ENCODE assay signal across 28 mouse cellular contexts in genomic region chr8:90574676-90575075, GRCm38 (mm10).
"Had no signal": no experiment of that assay in that cellular context is flagged by ENCODE, and none has a peak within 500 bp of the region (broad histone marks: within the 10 kb centered on the region; RNA-seq: fewer than 3 reads in every experiment).

No protein-coding gene starts in this region.

- DNase-seq: left cerebral cortex, postnatal 4 days; liver; liver, embryonic 13.5 days; liver, postnatal 0 days; lung, adult 2 months; lung, postnatal 10 days; lung, postnatal 14 days; midbrain, embryonic 14.5 days had no signal

- H3K4me1 ChIP-seq: limb, embryonic 10.5 days; limb, embryonic 12.5 days; limb, embryonic 13.5 days; limb, embryonic 15.5 days; liver, embryonic 12.5 days; liver, embryonic 13.5 days; liver, embryonic 15.5 days; megakaryocyte, embryonic 14.5 days; midbrain, embryonic 10.5 days; neural tube, embryonic 12.5 days; neural tube, embryonic 13.5 days had no signal

- ATAC-seq: liver, embryonic 12.5 days; liver, postnatal 0 days; midbrain, embryonic 13.5 days; midbrain, embryonic 15.5 days; midbrain, embryonic 16.5 days had no signal

- H3K27ac ChIP-seq: left cerebral cortex, adult 2 months; limb, embryonic 10.5 days; limb, embryonic 12.5 days; limb, embryonic 13.5 days; limb, embryonic 15.5 days; liver, embryonic 12.5 days; liver, embryonic 13.5 days; liver, embryonic 14.5 days; liver, embryonic 15.5 days; macrophage; midbrain, embryonic 10.5 days; midbrain, embryonic 12.5 days; midbrain, embryonic 13.5 days; midbrain, embryonic 15.5 days; neural tube, embryonic 12.5 days; neural tube, embryonic 13.5 days had no signal

- H3K4me2 ChIP-seq: limb, embryonic 12.5 days; limb, embryonic 13.5 days; limb, embryonic 15.5 days; liver, embryonic 11.5 days; liver, embryonic 12.5 days; liver, embryonic 13.5 days; liver, embryonic 15.5 days; midbrain, embryonic 11.5 days; midbrain, embryonic 12.5 days; midbrain, embryonic 13.5 days; midbrain, embryonic 15.5 days; neural tube, embryonic 12.5 days; neural tube, embryonic 13.5 days had no signal

- H3K9ac ChIP-seq: limb, embryonic 12.5 days; limb, embryonic 13.5 days; limb, embryonic 15.5 days; liver, embryonic 12.5 days; liver, embryonic 13.5 days; liver, embryonic 14.5 days; liver, embryonic 15.5 days; liver, postnatal 0 days; midbrain, embryonic 12.5 days; midbrain, embryonic 13.5 days; midbrain, embryonic 15.5 days; neural tube, embryonic 12.5 days; neural tube, embryonic 13.5 days had no signal

- H3K9me3 ChIP-seq: limb, embryonic 10.5 days; limb, embryonic 12.5 days; limb, embryonic 13.5 days; limb, embryonic 15.5 days; liver, embryonic 13.5 days; liver, embryonic 15.5 days; midbrain, embryonic 10.5 days; midbrain, embryonic 12.5 days; midbrain, embryonic 13.5 days; midbrain, embryonic 15.5 days; neural tube, embryonic 12.5 days; neural tube, embryonic 13.5 days had no signal

- H3K27me3 ChIP-seq: limb, embryonic 12.5 days; limb, embryonic 13.5 days; limb, embryonic 15.5 days; liver, embryonic 12.5 days; liver, embryonic 13.5 days; liver, embryonic 15.5 days; megakaryocyte, embryonic 14.5 days; midbrain, embryonic 12.5 days; midbrain, embryonic 13.5 days; midbrain, embryonic 15.5 days; neural tube, embryonic 12.5 days; neural tube, embryonic 13.5 days had no signal

- H3K4me3 ChIP-seq: left cerebral cortex, adult 2 months; limb, embryonic 10.5 days; limb, embryonic 12.5 days; limb, embryonic 13.5 days; limb, embryonic 15.5 days; liver, embryonic 12.5 days; liver, embryonic 13.5 days; liver, embryonic 15.5 days; megakaryocyte, embryonic 14.5 days; midbrain, embryonic 10.5 days; midbrain, embryonic 12.5 days; midbrain, embryonic 13.5 days; midbrain, embryonic 15.5 days; myocyte; neural tube, embryonic 12.5 days; neural tube, embryonic 13.5 days had no signal

- H3K36me3 ChIP-seq: limb, embryonic 10.5 days; limb, embryonic 12.5 days; limb, embryonic 13.5 days; limb, embryonic 15.5 days; liver, embryonic 12.5 days; liver, embryonic 13.5 days; liver, embryonic 15.5 days; midbrain, embryonic 10.5 days; midbrain, embryonic 12.5 days; midbrain, embryonic 13.5 days; midbrain, embryonic 15.5 days; neural tube, embryonic 12.5 days; neural tube, embryonic 13.5 days had no signal
